Mouse (Mus musculus) heart, embryonic 12.5 days (tissue): ENCODE measurements around the gene Arpc3. TPM values are rescaled to one million over a fixed set of nuclear protein-coding genes. Genes with fewer than 3 reads are reported as not detected.
"Not testable (repeated sequence)": the region's sequence is repeated elsewhere in the genome, so short reads cannot be mapped to it uniquely, and the experiment has no call there.

Experiments used
- ATAC-seq: fragments of 200-750 bp; cut with Nextera tagmentation; 2 replicates; pipeline ENCODE4 v1.8.0; 2017; ENCODE audit warnings: moderate TSS enrichment, moderate library complexity; ENCODE audit not compliant: insufficient number of reproducible peaks, low FRiP score
- H3K27ac ChIP-seq: fragments of 300-500 bp; sonication (generic); 2 replicates; pipeline ENCODE4 v1.5.1; 2016; ENCODE audit warnings: mild to moderate bottlenecking, moderate library complexity; ENCODE audit not compliant: poor library complexity, severe bottlenecking
- H3K27me3 ChIP-seq: fragments of 300-500 bp; sonication (generic); replicated peaks from 2 replicates; pipeline ENCODE4 v1.6.1; 2016; ENCODE audit warnings: mild to moderate bottlenecking, moderate library complexity
- H3K36me3 ChIP-seq: fragments of 300-500 bp; sonication (generic); 2 replicates; pipeline ENCODE4 v1.6.1; 2016; ENCODE audit warnings: mild to moderate bottlenecking, moderate library complexity
- H3K4me1 ChIP-seq: fragments of 300-500 bp; sonication (generic); replicated peaks from 2 replicates; pipeline ENCODE4 v1.6.1; 2016; ENCODE audit warnings: mild to moderate bottlenecking
- H3K4me2 ChIP-seq: fragments of 300-500 bp; sonication (generic); 2 replicates; pipeline ENCODE4 v1.6.1; 2016; ENCODE audit warnings: mild to moderate bottlenecking, moderate library complexity
- H3K4me3 ChIP-seq: fragments of 300-500 bp; sonication (generic); 2 replicates; pipeline ENCODE4 v1.5.1; 2016; ENCODE audit warnings: mild to moderate bottlenecking
- H3K9ac ChIP-seq: fragments of 300-500 bp; sonication (generic); 2 replicates; pipeline ENCODE4 v1.6.1; 2016; ENCODE audit warnings: mild to moderate bottlenecking, moderate library complexity
- H3K9me3 ChIP-seq: fragments of 300-500 bp; sonication (generic); replicated peaks from 2 replicates; pipeline ENCODE4 v1.6.1; 2016; ENCODE audit warnings: mild to moderate bottlenecking, moderate library complexity
- WGBS: fragments of 180-500 bp; shearing (Covaris S2); methylation state at CpG from one replicate; pipeline ENCODE4 v1.1.7; 2016; 5-methylcytosine and 5-hydroxymethylcytosine counted together
- polyA plus RNA-seq: library from polyadenylated mRNA; unstranded; fragments of >200 nt; fragmentation: Nextera tagmentation; extraction: Ambion mirVana; gene quantifications from 2 replicates; pipeline ENCODE4 v1.2.1, GENCODE M21; 2016

Arpc3 gene
- polyA plus RNA-seq, 1 experiment from 2014 or later, result 105 TPM

GRCm38 (mm10) chr5:122415465-122415864 is 23.8 kb downstream of the Arpc3 start:
- Histone ChIP-seq H3K27ac (no peak overlapping the region), H3K9me3 (0 out of 2 replicates have a peak, but pooled peaks cover 3% of the 10 kb centered on the region), H3K9ac (no peak overlapping the region), H3K4me3 (no peak overlapping the region), H3K4me2 (no peak overlapping the region), H3K36me3 (peaks cover 3% of the 10 kb centered on the region; the same call in 1 of the 2 replicates), H3K27me3 (no peaks in the 10 kb centered on the region), H3K4me1 (no peaks in the 10 kb centered on the region)
- ATAC-seq, result no peak
- 88% methylated on average over 12 of the region's 12 CpGs for WGBS

GRCm38 (mm10) chr5:122420676-122421075 is 29.0 kb downstream of the Arpc3 start:
- H3K27me3 ChIP-seq, H3K27ac ChIP-seq, H3K36me3 ChIP-seq, H3K9ac ChIP-seq, H3K4me2 ChIP-seq, H3K9me3 ChIP-seq, ATAC-seq, H3K4me3 ChIP-seq: not testable (repeated sequence)
- H3K4me1 ChIP-seq, result peaks cover 19% of the 10 kb centered on the region
- 50% methylated on average over 4 of the region's 4 CpGs for WGBS

- Histone ChIP-seq H3K4me1 (peaks cover 19% of the 10 kb centered on the region), H3K4me2 (peak within 1 kb of the TSS; percentile 90)
- peak; percentile 20; the same call in 1 of the 2 replicates for ATAC-seq
Measured at GRCm38 (mm10) chr5:122421271-122422068, 29.8 kb downstream of the Arpc3 start, which contains the start of gene Anapc7. Gene Anapc7 (plus strand): TSS chr5:122421693.

GRCm38 (mm10) chr5:122422071-122422964 is 30.6 kb downstream of the Arpc3 start:
- 0% methylated on average over 73 of the region's 73 CpGs for WGBS
- H3K9me3 ChIP-seq, result no peaks in the 10 kb centered on the region
- H3K9ac ChIP-seq, result peak overlapping the region; percentile 95
- H3K4me1 ChIP-seq, result peaks cover 21% of the 10 kb centered on the region
- peak overlapping the region; percentile 90 for H3K4me2 ChIP-seq
- no peaks in the 10 kb centered on the region for H3K27me3 ChIP-seq
- H3K36me3 ChIP-seq, result peaks cover 5% of the 10 kb centered on the region; the same call in 1 of the 2 replicates
- H3K27ac ChIP-seq, result peak overlapping the region; percentile 73
- peak; percentile 90 for ATAC-seq
- H3K4me3 ChIP-seq, result peak overlapping the region; percentile 90

More at GRCm38 (mm10) chr5:122421271-122422068, 29.8 kb downstream of the Arpc3 start, which contains the start of gene Anapc7:
- WGBS, result 22% methylated on average over 17 of the region's 17 CpGs
- Histone ChIP-seq H3K27ac (peak within 1 kb of the TSS; percentile 73), H3K4me3 (peak within 1 kb of the TSS; percentile 90), H3K9me3 (no peaks in the 10 kb centered on the region), H3K9ac (peak within 1 kb of the TSS; percentile 95), H3K36me3 (peaks cover 5% of the 10 kb centered on the region; the same call in 1 of the 2 replicates), H3K27me3 (no peaks in the 10 kb centered on the region)

- Histone ChIP-seq H3K27me3 (no peaks in the 10 kb centered on the region), H3K4me2 (peak overlapping the region; percentile 90), H3K4me1 (peaks cover 21% of the 10 kb centered on the region), H3K9ac (peak overlapping the region; percentile 95), H3K27ac (no peak overlapping the region), H3K36me3 (peaks cover 9% of the 10 kb centered on the region), H3K9me3 (no peaks in the 10 kb centered on the region), H3K4me3 (peak overlapping the region; percentile 90)
- 26% methylated on average over 15 of the region's 15 CpGs for WGBS
- ATAC-seq, result no peak
Measured at GRCm38 (mm10) chr5:122423083-122423482, 31.4 kb downstream of the Arpc3 start.

- Histone ChIP-seq H3K36me3 (peaks cover 34% of the 10 kb centered on the region), H3K27ac (no peak overlapping the region), H3K27me3 (no peaks in the 10 kb centered on the region), H3K4me3 (no peak overlapping the region), H3K9ac (no peak overlapping the region), H3K4me2 (no peak overlapping the region), H3K9me3 (no peaks in the 10 kb centered on the region), H3K4me1 (peaks cover 21% of the 10 kb centered on the region)
- 88% methylated on average over 2 of the region's 2 CpGs for WGBS
- no peak for ATAC-seq
Measured at GRCm38 (mm10) chr5:122425550-122425949, 33.9 kb downstream of the Arpc3 start.

GRCm38 (mm10) chr5:122430036-122430775 is 38.5 kb downstream of the Arpc3 start:
- Histone ChIP-seq H3K27ac (no peak overlapping the region), H3K27me3 (no peaks in the 10 kb centered on the region), H3K9ac (no peak overlapping the region), H3K4me1 (0 out of 2 replicates have a peak, but pooled peaks cover 6% of the 10 kb centered on the region), H3K36me3 (peaks cover 79% of the 10 kb centered on the region), H3K4me2 (no peak overlapping the region), H3K9me3 (no peaks in the 10 kb centered on the region), H3K4me3 (no peak overlapping the region)
- no peak for ATAC-seq
- 90% methylated on average over 4 of the region's 4 CpGs for WGBS

- no peaks in the 10 kb centered on the region for H3K9me3 ChIP-seq
- H3K36me3 ChIP-seq, result peaks cover 86% of the 10 kb centered on the region
- no peak overlapping the region for H3K4me2 ChIP-seq
- no peak for ATAC-seq
- H3K9ac ChIP-seq, result no peak overlapping the region
- H3K4me1 ChIP-seq, result 0 out of 2 replicates have a peak, but pooled peaks cover 6% of the 10 kb centered on the region
- H3K27me3 ChIP-seq, result no peaks in the 10 kb centered on the region
- no peak overlapping the region for H3K27ac ChIP-seq
- WGBS, result 86% methylated on average over 8 of the region's 8 CpGs
- no peak overlapping the region for H3K4me3 ChIP-seq
Measured at GRCm38 (mm10) chr5:122431221-122431620, 39.5 kb downstream of the Arpc3 start.

- H3K4me1 ChIP-seq, result peaks cover 8% of the 10 kb centered on the region; the same call in 1 of the 2 replicates
- no peak overlapping the region for H3K4me3 ChIP-seq
- no peak for ATAC-seq
- peaks cover 98% of the 10 kb centered on the region for H3K36me3 ChIP-seq
- no peaks in the 10 kb centered on the region for H3K9me3 ChIP-seq
- no peak overlapping the region for H3K4me2 ChIP-seq
- H3K27me3 ChIP-seq, result no peaks in the 10 kb centered on the region
- 76% methylated on average over 4 of the region's 4 CpGs for WGBS
- H3K27ac ChIP-seq, result no peak overlapping the region
- H3K9ac ChIP-seq, result no peak overlapping the region
Measured at GRCm38 (mm10) chr5:122434541-122434940, 42.9 kb downstream of the Arpc3 start.

GRCm38 (mm10) chr5:122439400-122440094 is 47.9 kb downstream of the Arpc3 start:
- no peak for ATAC-seq
- no peak overlapping the region for H3K9ac ChIP-seq

More at GRCm38 (mm10) chr5:122439400-122440094, 47.9 kb downstream of the Arpc3 start:
- no peaks in the 10 kb centered on the region for H3K9me3 ChIP-seq
- H3K36me3 ChIP-seq, result peaks cover 99% of the 10 kb centered on the region
- 84% methylated on average over 19 of the region's 19 CpGs for WGBS
- no peak overlapping the region for H3K4me3 ChIP-seq
- 0 out of 2 replicates have a peak overlapping the region, but pooled peaks have one; percentile 27 for H3K27ac ChIP-seq
- H3K27me3 ChIP-seq, result no peaks in the 10 kb centered on the region
- no peak overlapping the region for H3K4me2 ChIP-seq
- H3K4me1 ChIP-seq, result peaks cover 5% of the 10 kb centered on the region; the same call in 1 of the 2 replicates
